Mouse (Mus musculus): ENCODE results near the gene Dse. TPM values are rescaled to one million over a fixed set of nuclear protein-coding genes. Genes with fewer than 3 reads are reported as not detected.

Dse gene
- 6.7 and 9.8 TPM in 2 replicates for polyA plus RNA-seq (2015; fragmentation: Nextera tagmentation; extraction: Ambion mirVana)

DNA sequence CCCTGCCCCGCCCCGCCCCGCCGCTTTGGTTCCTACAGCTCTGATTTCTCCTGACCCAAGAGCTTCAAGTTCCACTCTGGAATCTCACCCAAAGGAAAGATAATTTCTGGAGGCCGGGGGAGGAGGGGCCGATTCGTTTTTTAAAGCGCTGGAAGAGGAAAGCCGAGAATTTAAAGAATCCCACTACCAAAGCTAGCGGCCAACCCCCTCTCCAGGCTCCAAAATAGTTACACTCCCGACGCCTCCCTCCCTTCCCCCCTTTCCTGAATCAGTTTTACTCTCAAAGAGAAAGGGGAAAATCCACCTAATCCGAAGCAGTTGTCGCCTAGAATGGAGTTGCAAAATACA lies at the start of gene Dse:
TSS of gene Dse (minus strand) at position 213 of the 348 bp plus-strand sequence.

DNA sequence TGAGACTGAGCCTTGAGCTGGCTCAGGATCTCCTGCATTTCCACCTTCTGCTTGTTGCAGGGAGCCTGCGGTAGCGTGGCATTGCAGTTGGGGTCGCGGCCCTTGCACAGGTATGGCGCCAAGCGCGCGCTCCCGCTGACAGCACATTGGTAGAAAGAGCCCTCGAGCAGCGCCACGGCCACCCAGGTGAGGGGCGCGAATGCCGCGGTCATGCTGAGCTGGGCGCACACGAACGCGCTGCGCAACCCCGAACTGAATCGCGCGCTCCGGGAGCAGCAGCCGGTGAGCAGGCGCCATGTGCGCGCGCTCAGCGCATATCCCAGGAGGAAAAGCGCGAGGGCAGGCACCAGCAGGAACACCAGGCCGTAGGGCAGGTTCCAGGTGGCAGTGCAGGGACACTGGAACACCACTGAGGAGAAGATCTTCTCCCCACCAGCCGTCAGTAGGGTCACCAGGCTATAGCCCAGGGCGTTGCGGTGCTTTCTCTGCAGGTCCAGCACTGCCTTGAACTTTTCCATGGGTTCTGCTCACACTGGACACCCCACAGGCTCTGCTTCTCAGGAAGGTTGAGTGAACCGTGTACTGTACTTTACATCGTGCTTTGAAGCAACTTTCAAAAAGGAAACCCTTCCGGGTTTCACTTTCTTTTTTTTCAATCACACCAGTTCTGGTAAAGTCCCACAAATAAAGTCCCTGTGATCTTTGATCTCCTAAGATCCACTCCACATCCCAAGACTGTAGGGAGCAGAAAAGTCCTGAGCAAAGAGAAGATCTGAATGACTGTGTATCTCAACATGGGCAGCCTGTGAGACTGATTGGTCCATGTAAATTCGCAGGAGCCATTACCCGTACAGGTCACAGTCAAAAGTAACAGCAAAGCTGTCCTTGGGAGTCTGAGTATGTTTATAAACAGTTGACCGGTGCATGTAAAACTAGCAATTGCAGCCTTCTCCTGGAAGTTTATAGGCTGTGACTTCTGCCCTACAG lies 79.8 kb downstream of the Dse start, which contains the start of gene Calhm6:
TSS of gene Calhm6 (minus strand) at position 593 of the 987 bp plus-strand sequence.

Other genes with a start within 250 kb of the Dse start
- 72.0 and 74.1 TPM in 2 replicates for gene Rwdd1, start 188.1 kb downstream of the Dse start, polyA plus RNA-seq (2015; fragmentation: Nextera tagmentation; extraction: Ambion mirVana)
- not detected in 2 replicates for gene Trappc3l, start 170.1 kb downstream of the Dse start, polyA plus RNA-seq (2015; fragmentation: Nextera tagmentation; extraction: Ambion mirVana)
- not detected in 2 replicates for gene Calhm4, start 163.4 kb downstream of the Dse start, polyA plus RNA-seq (2015; fragmentation: Nextera tagmentation; extraction: Ambion mirVana)
- 0.16 and 0.17 TPM in 2 replicates for gene Calhm5, start 111.2 kb downstream of the Dse start, polyA plus RNA-seq (2015; fragmentation: Nextera tagmentation; extraction: Ambion mirVana)
- gene Calhm6, start 79.7 kb downstream of the Dse start, polyA plus RNA-seq (2015; fragmentation: Nextera tagmentation; extraction: Ambion mirVana) = 2.8 and 4.7 TPM in 2 replicates
- 41.5 and 47.7 TPM in 2 replicates for gene Tspyl1, start 74.5 kb upstream of the Dse start, polyA plus RNA-seq (2015; fragmentation: Nextera tagmentation; extraction: Ambion mirVana)
- 1.6 and 2.3 TPM in 2 replicates for gene Tspyl4, start 89.7 kb upstream of the Dse start, polyA plus RNA-seq (2015; fragmentation: Nextera tagmentation; extraction: Ambion mirVana)
- gene Col10a1, start 182.3 kb upstream of the Dse start, polyA plus RNA-seq (2015; fragmentation: Nextera tagmentation; extraction: Ambion mirVana) = 0.10 and 0.23 TPM in 2 replicates
- 15.9 and 16.0 TPM in 2 replicates for gene Nt5dc1, start 210.8 kb upstream of the Dse start, polyA plus RNA-seq (2015; fragmentation: Nextera tagmentation; extraction: Ambion mirVana)

All from spleen, postnatal 0 days (tissue).